Mouse (Mus musculus): Measurements from ENCODE around the gene Abi3bp. TPM values are rescaled to one million over a fixed set of nuclear protein-coding genes. Genes with fewer than 3 reads are reported as not detected.

The Abi3bp gene
- total RNA-seq, 2 experiments from 2014 or later = 2.1 TPM

DNA sequence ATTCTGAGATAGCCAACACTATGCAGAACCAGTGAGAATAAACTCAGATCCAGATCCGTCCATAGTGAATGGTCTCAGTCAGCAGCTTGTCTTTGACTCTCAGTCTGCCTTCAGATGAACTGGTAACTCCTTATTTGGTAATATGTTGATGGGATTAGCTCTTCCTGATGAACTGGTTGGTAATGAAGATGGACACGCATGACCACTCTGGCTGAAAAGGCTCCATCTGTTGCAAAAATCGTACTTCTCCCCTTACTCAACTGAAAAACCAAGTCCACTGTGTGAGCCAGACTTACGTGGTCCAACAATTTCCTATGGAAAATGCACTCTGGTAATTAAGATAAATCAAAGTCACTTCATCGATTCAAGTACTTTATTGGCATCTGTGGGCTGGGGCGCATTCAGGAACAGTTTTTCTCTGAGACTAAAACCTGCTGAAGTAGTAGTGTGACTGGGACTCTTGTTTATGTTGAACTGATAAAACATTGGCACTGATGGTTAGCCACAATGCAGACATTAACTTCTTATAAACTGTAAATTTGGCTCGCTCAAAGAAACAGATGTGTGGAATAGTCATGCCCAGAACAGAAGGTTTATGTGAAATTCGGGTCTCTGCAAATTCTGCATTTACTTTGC lies 203.4 kb downstream of the Abi3bp start:
- no peak for DNase-seq (ENCODE audit: low spot score in 2 of 2)

GRCm38 (mm10) chr16:56686747-56687146 lies 209.1 kb downstream of the Abi3bp start:
- no peak for DNase-seq (ENCODE audit: low spot score in 2 of 2)

DNA sequence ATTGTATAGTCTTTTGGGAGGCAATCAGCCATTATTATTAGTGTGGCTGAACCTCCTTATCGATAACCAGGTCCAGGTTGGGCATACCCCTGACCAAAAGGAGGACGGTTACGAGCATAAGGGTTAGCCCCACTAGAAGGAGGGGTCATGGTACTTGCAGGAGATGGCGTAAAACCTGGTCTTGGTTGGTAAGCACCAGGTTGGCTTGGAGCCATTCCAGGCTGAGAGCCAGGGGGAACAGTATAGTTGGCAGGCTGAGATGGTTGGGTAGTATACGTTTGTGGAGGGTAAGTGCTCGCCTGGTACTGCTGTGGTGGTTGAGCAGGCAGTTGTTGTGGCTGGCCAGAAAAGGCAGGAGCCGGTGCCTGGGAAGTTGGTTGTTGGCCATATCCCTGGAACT lies 213.0 kb downstream of the Abi3bp start:
- no peak for DNase-seq (ENCODE audit: low spot score in 2 of 2)

DNA sequence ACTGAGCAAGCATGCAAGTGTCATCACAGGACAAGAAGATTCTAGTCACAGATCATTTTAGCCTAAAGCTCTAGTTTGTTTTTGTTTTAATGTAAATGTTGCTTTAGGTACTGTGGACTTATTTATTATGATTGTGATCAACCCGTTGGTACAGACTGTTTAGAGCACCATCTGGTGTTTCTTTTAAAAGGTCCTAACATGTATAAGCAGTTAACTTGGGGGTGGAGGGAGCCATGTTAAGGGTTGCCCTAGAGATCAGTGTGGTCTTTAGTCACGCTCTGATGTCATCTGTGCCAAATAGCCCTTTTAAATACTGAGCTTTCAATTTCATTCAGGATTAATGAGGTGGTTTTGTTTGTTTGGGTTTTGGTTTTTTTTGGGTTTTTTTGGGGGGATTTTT lies 218.8 kb downstream of the Abi3bp start:
- DNase-seq (ENCODE audit: low spot score in 2 of 2) = no peak

- DNase-seq (ENCODE audit: low spot score in 2 of 2) = no peak
These were observed 223.2 kb downstream of the Abi3bp start for GRCm38 (mm10) chr16:56700898-56701297.

DNA sequence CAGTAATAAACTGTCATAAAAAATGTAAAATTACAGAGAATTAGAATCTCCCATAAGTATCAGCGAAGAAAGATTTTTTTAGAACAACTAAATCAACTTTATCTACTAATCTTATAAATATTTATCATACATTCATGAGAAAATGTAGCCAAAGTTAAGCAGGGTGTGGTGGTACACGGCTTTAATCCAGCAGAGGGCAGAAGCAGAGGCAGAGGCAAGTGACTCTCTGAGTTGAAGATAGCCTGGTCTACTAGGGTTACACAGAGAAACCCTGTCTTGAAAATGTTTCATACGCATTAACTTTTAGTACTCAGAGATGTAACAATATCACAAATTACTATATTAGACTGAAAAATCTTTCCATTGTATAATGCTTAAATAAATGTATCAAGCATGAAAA lies 228.1 kb downstream of the Abi3bp start:
- no peak for DNase-seq (ENCODE audit: low spot score in 2 of 2)

GRCm38 (mm10) chr16:56710071-56710470 lies 232.4 kb downstream of the Abi3bp start:
- no peak for DNase-seq (ENCODE audit: low spot score in 2 of 2)

GRCm38 (mm10) chr16:56715608-56716007 lies 237.9 kb downstream of the Abi3bp start:
- no peak for DNase-seq (ENCODE audit: low spot score in 2 of 2)

DNA sequence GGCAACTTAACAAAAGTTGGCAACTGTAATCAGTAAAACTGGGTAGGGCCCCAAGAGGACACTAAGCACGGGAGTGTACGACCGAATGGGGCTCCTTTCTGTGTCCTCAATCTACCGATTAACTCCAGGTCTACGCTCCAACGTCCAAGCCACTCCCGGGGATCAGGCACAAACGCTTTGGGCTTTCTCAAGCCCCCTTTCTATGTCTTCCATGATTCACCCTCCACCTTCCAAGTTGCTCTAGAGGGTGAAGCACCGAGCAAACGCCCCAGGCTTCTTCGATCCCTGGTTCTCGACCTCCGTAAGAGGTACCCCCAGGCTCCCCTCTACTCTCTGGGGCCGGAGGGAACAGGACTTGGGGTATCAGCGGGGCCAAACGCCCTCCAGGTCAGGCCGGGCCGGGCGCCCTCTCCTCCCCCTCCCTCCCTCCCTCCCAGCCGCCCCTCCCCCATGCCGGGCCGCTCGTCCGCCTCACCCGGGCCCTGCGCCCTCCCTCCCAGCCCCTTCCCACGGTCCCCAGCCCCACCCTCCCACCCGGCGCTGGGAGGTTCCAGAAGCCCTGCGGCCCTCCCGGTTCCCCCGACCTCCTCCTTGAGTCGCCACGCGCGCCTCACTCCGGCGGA lies 239.0 kb downstream of the Abi3bp start:
- no peak for DNase-seq (ENCODE audit: low spot score in 2 of 2)

GRCm38 (mm10) chr16:56717224-56718200 lies 239.8 kb downstream of the Abi3bp start, which contains the start of gene Tfg:
Tfg (minus strand) TSS chr16:56717450.
- peak; percentile 99 for DNase-seq (ENCODE audit: low spot score in 2 of 2)

DNA sequence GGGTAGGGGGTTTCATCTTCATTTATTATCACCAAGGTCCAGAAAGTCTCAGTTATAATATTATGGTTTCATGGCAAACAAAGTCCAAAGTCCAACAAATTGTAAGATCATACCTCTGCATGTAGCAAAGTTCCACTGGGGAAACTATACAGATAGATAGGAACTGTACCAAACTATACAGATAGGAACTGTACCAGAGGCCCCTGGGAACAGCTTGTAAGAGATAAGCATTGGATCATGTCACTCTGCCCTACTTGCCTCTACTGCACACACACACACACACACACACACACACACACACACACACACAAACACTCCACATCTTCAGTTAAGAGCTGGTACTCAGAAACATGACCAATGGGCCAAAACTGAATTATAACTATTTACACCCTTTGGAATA lies 241.4 kb downstream of the Abi3bp start:
- DNase-seq (ENCODE audit: low spot score in 2 of 2) = no peak

- no peak for DNase-seq (ENCODE audit: low spot score in 2 of 2)
These were observed 244.7 kb downstream of the Abi3bp start for GRCm38 (mm10) chr16:56722357-56722756.

DNA sequence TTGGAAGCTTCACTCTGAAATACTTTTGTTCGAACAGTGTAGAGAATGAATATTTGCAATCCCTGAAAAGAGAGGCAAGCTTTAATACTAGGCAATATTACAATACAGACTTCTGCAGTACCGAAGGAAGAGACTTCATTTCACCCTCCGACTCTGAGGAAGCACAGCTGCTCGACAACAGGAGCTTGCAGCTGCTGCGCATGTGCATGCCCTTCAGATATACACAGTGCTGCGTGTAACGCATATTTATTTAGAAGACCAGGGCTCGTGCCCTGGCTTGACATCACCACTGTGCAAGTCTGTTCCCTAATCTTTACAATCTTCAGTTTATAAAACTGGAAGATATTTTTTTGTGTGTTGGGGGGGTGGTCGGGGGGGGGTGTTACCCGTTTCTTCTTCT lies 247.2 kb downstream of the Abi3bp start:
- no peak for DNase-seq (ENCODE audit: low spot score in 2 of 2)

DNA sequence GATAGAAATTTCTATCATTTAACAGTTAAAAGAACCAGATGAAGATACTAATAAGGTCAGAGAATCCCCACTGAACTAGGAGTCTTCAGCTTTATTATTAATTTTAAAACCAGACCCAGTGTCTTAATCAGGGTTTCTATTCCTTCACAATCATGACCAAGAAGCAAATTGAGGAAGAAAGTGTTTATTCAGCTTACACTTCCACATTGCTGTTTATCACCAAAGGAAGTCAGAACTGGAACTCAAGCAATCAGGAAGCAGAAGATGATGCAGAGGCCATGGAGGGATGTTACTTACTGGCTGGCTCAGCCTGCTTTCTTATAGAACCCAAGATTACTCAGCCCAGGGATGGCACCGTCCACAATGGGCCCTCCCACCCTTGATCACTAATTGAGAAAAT lies 251.4 kb downstream of the Abi3bp start:
- DNase-seq (ENCODE audit: low spot score in 2 of 2) = no peak

Other genes with a start within 250 kb of the Abi3bp start
- 10 to 100 TPM; 74.4 to 80.2 TPM for gene Tfg, start 239.6 kb downstream of the Abi3bp start, total RNA-seq (2021)

Data from layer of hippocampus, postnatal 10 days (tissue).